Mouse (Mus musculus): Measurements from ENCODE around the gene Bcar3. TPM values are rescaled to one million over a fixed set of nuclear protein-coding genes. Genes with fewer than 3 reads are reported as not detected.

The Bcar3 gene
- polyA plus RNA-seq, 1 experiment from 2014 or later = 24.9 TPM

- no peak for ATAC-seq
- no peak for TF ChIP-seq CTCF (IDR thresholded peaks at IDR 0.05)
- H3K27me3 ChIP-seq = no peaks in the 10 kb centered on the region
- no peak for DNase-seq (ENCODE audit: low read depth, low spot score)
- in situ Hi-C loops (cut with MboI; ENCODE audit: low pct_unique_long_range_greater_than_20kb) = no loop called here
- ChIA-PET CTCF (interaction anchor here (0.8 to 2.4 kb wide), 3 partner anchors 9 to 12 kb away, joined by 3 to 6 read pairs (median 5); no protein-coding TSS in a partner anchor), POLR2A (interaction anchor here (0.6 kb wide), 2 partner anchors 9 to 342 kb away, joined by 3 read pairs; partner anchors contain the start of gene Gm10959)
Observed at GRCm38 (mm10) chr3:122577360-122577759, 283.4 kb downstream of the Bcar3 start.

Other genes with a start within 250 kb of the Bcar3 start
- gene Abca4, start 249.7 kb upstream of the Bcar3 start, polyA plus RNA-seq (2021) = 1.5 TPM
- 459 TPM for gene Gclm, start 48.6 kb upstream of the Bcar3 start, polyA plus RNA-seq (2021)
- gene Dnttip2, start 19.7 kb upstream of the Bcar3 start, polyA plus RNA-seq (2021) = 93.6 TPM

Data from Patski (cell line).